Mouse (Mus musculus) activated CD4-positive, CD25-positive, alpha-beta regulatory T cell, adult 4 months (primary cell): ENCODE data around the gene Endou. TPM values are rescaled to one million over a fixed set of nuclear protein-coding genes. Genes with fewer than 3 reads are reported as not detected.

Source experiments
- ATAC-seq: one replicate; pipeline ENCODE4 v1.8.0; 2017
- polyA plus RNA-seq, 2 experiments: library from polyadenylated mRNA; unstranded; fragments of 100-300 nt; shearing (Covaris generic); gene quantifications; one replicate each; pipeline ENCODE4 v1.2.1; 2017

Endou gene
- polyA plus RNA-seq, 2 experiments from 2014 or later = 0.33 TPM; not detected in 1

GRCm38 (mm10) chr15:97726310-97726709, 4.8 kb downstream of the Endou start:
- no peak for ATAC-seq

- no peak for ATAC-seq
Measured at GRCm38 (mm10) chr15:97725198-97725785, 5.8 kb downstream of the Endou start.

- no peak for ATAC-seq
Measured at GRCm38 (mm10) chr15:97724346-97725197, 6.6 kb downstream of the Endou start.

- ATAC-seq = no peak
Measured at GRCm38 (mm10) chr15:97723536-97724345, 7.4 kb downstream of the Endou start.

GRCm38 (mm10) chr15:97721008-97721701, 10.0 kb downstream of the Endou start:
- no peak for ATAC-seq

GRCm38 (mm10) chr15:97720026-97720675, 11.0 kb downstream of the Endou start:
- no peak for ATAC-seq

- ATAC-seq = no peak
Measured at GRCm38 (mm10) chr15:97719494-97719893, 11.6 kb downstream of the Endou start.

- no peak for ATAC-seq
Measured at GRCm38 (mm10) chr15:97718535-97719155, 12.5 kb downstream of the Endou start.

- peak; percentile 75 for ATAC-seq
Measured at GRCm38 (mm10) chr15:97717861-97718534, 13.1 kb downstream of the Endou start.

GRCm38 (mm10) chr15:97716782-97717181, 14.4 kb downstream of the Endou start:
- ATAC-seq = no peak

GRCm38 (mm10) chr15:97715734-97716133, 15.4 kb downstream of the Endou start:
- no peak for ATAC-seq

- ATAC-seq = no peak
Measured at GRCm38 (mm10) chr15:97715083-97715482, 16.1 kb downstream of the Endou start.

- ATAC-seq = no peak
Measured at GRCm38 (mm10) chr15:97712546-97712945, 18.6 kb downstream of the Endou start.

GRCm38 (mm10) chr15:97710906-97711305, 20.2 kb downstream of the Endou start:
- no peak for ATAC-seq

- ATAC-seq = peak; percentile 93
Measured at GRCm38 (mm10) chr15:97705211-97706050, 25.7 kb downstream of the Endou start, which contains the start of gene Rpap3. Rpap3 (minus strand) TSS chr15:97705825.

- ATAC-seq = no peak
Measured at GRCm38 (mm10) chr15:97696616-97697015, 34.5 kb downstream of the Endou start.

GRCm38 (mm10) chr15:97693411-97693810, 37.7 kb downstream of the Endou start:
- no peak for ATAC-seq

- ATAC-seq = no peak
Measured at GRCm38 (mm10) chr15:97684118-97684517, 47.0 kb downstream of the Endou start.

- no peak for ATAC-seq
Measured at GRCm38 (mm10) chr15:97682053-97682452, 49.1 kb downstream of the Endou start.
